Mouse (Mus musculus) embryonic facial prominence, embryonic 12.5 days (tissue): ENCODE measurements around the gene Nsun2. TPM values are rescaled to one million over a fixed set of nuclear protein-coding genes. Genes with fewer than 3 reads are reported as not detected.
"Not testable (repeated sequence)": the region's sequence is repeated elsewhere in the genome, so short reads cannot be mapped to it uniquely, and the experiment has no call there.

Experiments used
- ATAC-seq: fragments of 200-750 bp; cut with Nextera tagmentation; 2 replicates; pipeline ENCODE4 v1.8.0; 2017; ENCODE audit not compliant: insufficient number of reproducible peaks, insufficient read depth, low FRiP score, low TSS enrichment
- H3K27ac ChIP-seq: fragments of 300-500 bp; sonication (generic); 2 replicates; pipeline ENCODE4 v1.5.1; 2016; ENCODE audit warnings: mild to moderate bottlenecking
- H3K27me3 ChIP-seq: fragments of 300-500 bp; sonication (generic); 2 replicates; pipeline ENCODE4 v1.6.1; 2016; ENCODE audit warnings: mild to moderate bottlenecking, moderate library complexity
- H3K36me3 ChIP-seq: fragments of 300-500 bp; sonication (generic); 2 replicates; pipeline ENCODE4 v1.6.1; 2016; ENCODE audit warnings: mild to moderate bottlenecking
- H3K4me1 ChIP-seq: fragments of 300-500 bp; sonication (generic); 2 replicates; pipeline ENCODE4 v1.6.1; 2016
- H3K4me2 ChIP-seq: fragments of 300-500 bp; sonication (generic); replicated peaks from 2 replicates; pipeline ENCODE4 v1.6.1; 2016; ENCODE audit warnings: mild to moderate bottlenecking, moderate library complexity
- H3K4me3 ChIP-seq: fragments of 300-500 bp; sonication (generic); 2 replicates; pipeline ENCODE4 v1.5.1; 2016; ENCODE audit warnings: mild to moderate bottlenecking
- H3K9ac ChIP-seq: fragments of 300-500 bp; sonication (generic); 2 replicates; pipeline ENCODE4 v1.6.1; 2016; ENCODE audit warnings: mild to moderate bottlenecking, moderate library complexity
- H3K9me3 ChIP-seq: fragments of 300-500 bp; sonication (generic); 2 replicates; pipeline ENCODE4 v1.6.1; 2016; ENCODE audit warnings: mild to moderate bottlenecking, moderate library complexity
- WGBS: fragments of 180-500 bp; shearing (Covaris S2); methylation state at CpG from one replicate; pipeline ENCODE4 v1.1.7; 2016; 5-methylcytosine and 5-hydroxymethylcytosine counted together
- polyA plus RNA-seq: library from polyadenylated mRNA; unstranded; fragments of >200 nt; fragmentation: Nextera tagmentation; extraction: Ambion mirVana; gene quantifications from 2 replicates; pipeline ENCODE4 v1.2.1, GENCODE M21; 2016

Gene Nsun2
- polyA plus RNA-seq, 1 experiment from 2014 or later: 124 TPM

DNA sequence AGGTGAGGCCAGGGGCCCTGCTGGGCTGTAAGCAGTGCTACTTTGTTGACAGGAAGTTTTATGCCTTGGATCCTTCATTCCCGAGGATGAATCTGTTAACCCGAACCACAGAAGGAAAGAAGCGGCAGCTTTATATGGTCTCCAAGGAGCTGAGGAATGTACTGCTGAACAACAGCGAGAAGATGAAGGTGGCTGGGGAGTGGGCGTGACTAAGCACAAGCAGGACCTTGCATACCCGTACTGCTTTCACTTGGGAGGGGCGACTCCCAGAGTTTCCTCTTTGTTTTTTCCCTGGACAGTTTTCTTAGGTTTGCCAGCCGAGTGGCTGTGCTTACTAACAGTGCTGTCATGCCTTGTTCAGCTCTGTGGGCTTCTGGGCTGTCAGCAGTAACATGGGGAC is 97.0 kb downstream of the Nsun2 start:
- Histone ChIP-seq H3K9me3 (no peaks in the 10 kb centered on the region), H3K4me1 (no peaks in the 10 kb centered on the region), H3K27ac (no peak overlapping the region), H3K4me2 (no peak overlapping the region), H3K27me3 (no peaks in the 10 kb centered on the region), H3K36me3 (peaks cover 97% of the 10 kb centered on the region), H3K4me3 (no peak overlapping the region), H3K9ac (no peak overlapping the region)
- ATAC-seq: no peak
- WGBS: 84% methylated on average over 8 of the region's 8 CpGs

DNA sequence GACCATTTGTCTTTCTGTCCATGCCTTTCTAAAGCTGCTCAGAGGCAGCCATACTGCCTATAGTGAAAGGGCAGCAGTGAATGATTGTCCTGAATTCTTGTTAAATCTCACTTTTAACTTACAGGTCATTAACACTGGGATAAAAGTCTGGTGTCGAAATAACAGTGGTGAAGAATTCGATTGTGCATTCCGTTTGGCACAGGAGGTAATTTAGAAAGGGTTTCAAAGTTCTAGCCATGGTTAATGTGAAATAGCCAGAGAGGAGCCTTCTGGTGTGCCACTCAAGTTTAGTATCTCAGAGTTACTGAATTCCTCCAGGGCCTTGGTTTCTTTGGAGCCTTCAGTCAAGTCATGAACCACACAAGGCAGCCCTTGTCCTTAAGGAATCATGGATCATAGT is 97.6 kb downstream of the Nsun2 start:
- Histone ChIP-seq H3K4me2 (no peak overlapping the region), H3K4me1 (no peaks in the 10 kb centered on the region), H3K27me3 (no peaks in the 10 kb centered on the region), H3K27ac (no peak overlapping the region), H3K9ac (no peak overlapping the region), H3K9me3 (no peaks in the 10 kb centered on the region), H3K36me3 (peaks cover 97% of the 10 kb centered on the region), H3K4me3 (no peak overlapping the region)
- ATAC-seq: no peak
- 94% methylated on average over 3 of the region's 3 CpGs for WGBS

GRCm38 (mm10) chr13:69631659-69632058 is 98.1 kb downstream of the Nsun2 start:
- no peak overlapping the region for H3K4me2 ChIP-seq
- no peak overlapping the region for H3K27ac ChIP-seq
- 89% methylated on average over 4 of the region's 4 CpGs for WGBS
- ATAC-seq: no peak
- H3K4me3 ChIP-seq: no peak overlapping the region
- no peak overlapping the region for H3K9ac ChIP-seq
- no peaks in the 10 kb centered on the region for H3K27me3 ChIP-seq
- H3K36me3 ChIP-seq: peaks cover 97% of the 10 kb centered on the region
- H3K9me3 ChIP-seq: no peaks in the 10 kb centered on the region
- no peaks in the 10 kb centered on the region for H3K4me1 ChIP-seq

DNA sequence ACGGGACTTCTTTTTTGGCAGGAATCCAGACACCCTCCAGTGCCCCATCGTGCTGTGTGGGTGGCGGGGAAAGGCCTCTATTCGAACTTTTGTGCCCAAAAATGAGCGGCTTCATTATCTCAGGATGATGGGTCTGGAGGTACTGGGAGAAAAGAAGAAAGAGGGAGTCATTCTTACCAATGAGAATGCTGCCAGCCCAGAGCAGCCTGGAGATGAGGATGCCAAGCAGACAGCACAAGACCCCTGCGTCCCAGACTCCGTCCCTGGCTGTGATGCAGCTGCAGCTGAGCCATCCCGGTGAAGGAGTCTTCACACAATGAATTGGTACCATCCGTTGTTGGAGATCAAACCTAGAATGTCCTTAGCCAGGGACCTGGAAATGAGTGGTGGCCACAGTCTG is 100.0 kb downstream of the Nsun2 start:
- no peak for ATAC-seq
- Histone ChIP-seq H3K27ac (no peak overlapping the region), H3K27me3 (no peaks in the 10 kb centered on the region), H3K9ac (no peak overlapping the region), H3K4me1 (no peaks in the 10 kb centered on the region), H3K9me3 (no peaks in the 10 kb centered on the region), H3K4me2 (no peak overlapping the region), H3K36me3 (peaks cover 94% of the 10 kb centered on the region), H3K4me3 (no peak overlapping the region)
- WGBS: 95% methylated on average over 9 of the region's 9 CpGs

GRCm38 (mm10) chr13:69633988-69634387 is 100.4 kb downstream of the Nsun2 start:
- 88% methylated on average over 2 of the region's 2 CpGs for WGBS
- Histone ChIP-seq H3K27me3 (no peaks in the 10 kb centered on the region), H3K27ac (no peak overlapping the region), H3K9ac (no peak overlapping the region), H3K36me3 (peaks cover 90% of the 10 kb centered on the region), H3K4me3 (no peak overlapping the region), H3K4me1 (no peaks in the 10 kb centered on the region), H3K4me2 (no peak overlapping the region), H3K9me3 (no peaks in the 10 kb centered on the region)
- no peak for ATAC-seq

DNA sequence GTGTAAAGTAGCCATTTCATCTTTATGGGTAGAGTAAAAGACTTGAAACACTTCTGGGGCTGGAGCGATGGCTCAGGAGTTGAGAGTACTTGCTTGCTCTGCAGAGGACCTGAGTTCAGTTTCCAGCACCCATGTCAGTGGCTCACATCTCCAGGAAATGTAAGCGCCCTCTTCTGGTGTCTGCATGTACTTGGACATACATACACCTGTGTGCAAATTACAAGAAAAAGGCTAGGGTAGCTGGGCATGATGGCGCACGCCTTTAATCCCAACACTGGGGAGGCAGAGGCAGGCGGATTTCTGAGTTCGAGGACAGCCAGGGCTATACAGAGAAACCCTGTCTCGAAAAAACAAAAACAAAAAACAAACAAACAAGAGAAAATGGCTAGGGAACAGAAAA is 102.3 kb downstream of the Nsun2 start:
- 90% methylated on average over 7 of the region's 7 CpGs for WGBS
- not testable (repeated sequence) for H3K27ac ChIP-seq, H3K4me3 ChIP-seq

DNA sequence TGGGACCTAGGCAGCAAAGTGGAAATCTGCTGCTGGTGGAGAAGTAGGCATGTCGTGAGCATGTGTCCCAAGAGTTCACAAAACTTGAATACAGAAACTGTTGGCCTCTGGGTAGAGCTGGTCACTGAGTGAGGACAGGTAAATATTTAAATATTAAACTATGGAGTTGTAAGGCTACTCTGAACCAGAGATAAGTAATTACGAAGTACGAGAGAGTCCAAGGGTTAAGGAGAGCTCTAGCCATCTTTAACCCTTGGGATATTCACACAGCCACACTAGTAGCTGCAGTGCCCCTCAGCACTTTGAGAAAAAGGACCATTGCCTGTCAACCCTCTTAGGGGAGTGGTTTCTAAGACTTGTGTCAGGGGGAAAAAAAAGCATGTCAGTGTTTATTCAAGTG is 102.8 kb downstream of the Nsun2 start:
- Histone ChIP-seq H3K9ac (no peak overlapping the region), H3K27ac (no peak overlapping the region), H3K4me1 (no peaks in the 10 kb centered on the region), H3K4me3 (no peak overlapping the region), H3K9me3 (no peaks in the 10 kb centered on the region), H3K4me2 (no peak overlapping the region), H3K27me3 (no peaks in the 10 kb centered on the region), H3K36me3 (peaks cover 74% of the 10 kb centered on the region)
- WGBS: 91% methylated on average over 3 of the region's 3 CpGs
- ATAC-seq: no peak

More for the DNA sequence above, 102.3 kb downstream of the Nsun2 start:
- not testable (repeated sequence) for H3K9ac ChIP-seq, H3K27me3 ChIP-seq, H3K4me1 ChIP-seq, H3K4me2 ChIP-seq, H3K9me3 ChIP-seq, ATAC-seq
- H3K36me3 ChIP-seq: peaks cover 80% of the 10 kb centered on the region

DNA sequence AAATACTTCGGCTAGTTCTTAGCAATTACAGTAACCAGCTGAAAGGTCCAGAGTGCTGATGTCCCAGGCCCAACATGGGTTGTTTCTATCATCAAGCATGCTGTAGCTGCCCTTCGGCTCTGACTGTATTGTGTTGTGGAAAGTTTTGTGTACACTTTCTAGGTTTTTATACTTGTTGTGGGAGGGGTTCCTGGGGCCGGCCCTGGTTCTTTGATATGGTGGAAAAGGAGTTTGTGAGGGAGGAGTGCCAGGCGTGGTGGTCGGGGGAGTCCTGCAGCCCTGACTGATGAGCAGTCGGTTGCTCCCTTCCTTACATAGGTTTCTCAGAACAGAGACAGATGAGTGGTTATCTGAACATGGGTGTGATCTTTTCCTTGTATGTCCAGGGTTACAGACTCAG is 103.3 kb downstream of the Nsun2 start:
- Histone ChIP-seq H3K4me1 (no peaks in the 10 kb centered on the region), H3K9ac (no peak overlapping the region), H3K36me3 (peaks cover 70% of the 10 kb centered on the region), H3K4me2 (no peak overlapping the region), H3K9me3 (no peaks in the 10 kb centered on the region), H3K27me3 (no peaks in the 10 kb centered on the region), H3K27ac (no peak overlapping the region), H3K4me3 (no peak overlapping the region)
- WGBS: 87% methylated on average over 6 of the region's 6 CpGs
- ATAC-seq: no peak

- Histone ChIP-seq H3K4me2 (no peak overlapping the region), H3K4me3 (no peak overlapping the region), H3K27ac (no peak overlapping the region), H3K27me3 (no peaks in the 10 kb centered on the region), H3K36me3 (peaks cover 62% of the 10 kb centered on the region), H3K9me3 (no peaks in the 10 kb centered on the region), H3K4me1 (no peaks in the 10 kb centered on the region), H3K9ac (no peak overlapping the region)
- no peak for ATAC-seq
- WGBS: 87% methylated on average over 9 of the region's 9 CpGs
Measured at GRCm38 (mm10) chr13:69637657-69638056, 104.1 kb downstream of the Nsun2 start.

- WGBS: 87% methylated on average over 6 of the region's 6 CpGs
- Histone ChIP-seq H3K4me3 (no peak overlapping the region), H3K36me3 (peaks cover 58% of the 10 kb centered on the region), H3K9me3 (no peaks in the 10 kb centered on the region), H3K4me2 (no peak overlapping the region), H3K9ac (no peak overlapping the region), H3K27me3 (no peaks in the 10 kb centered on the region), H3K27ac (no peak overlapping the region), H3K4me1 (no peaks in the 10 kb centered on the region)
- no peak for ATAC-seq
Measured at GRCm38 (mm10) chr13:69638108-69638626, 104.6 kb downstream of the Nsun2 start.

- no peaks in the 10 kb centered on the region for H3K4me1 ChIP-seq
- H3K36me3 ChIP-seq: peaks cover 47% of the 10 kb centered on the region
- H3K27me3 ChIP-seq: no peaks in the 10 kb centered on the region
- H3K9me3 ChIP-seq: no peaks in the 10 kb centered on the region
- no peak overlapping the region for H3K4me3 ChIP-seq
- H3K9ac ChIP-seq: no peak overlapping the region
- H3K4me2 ChIP-seq: no peak overlapping the region
- H3K27ac ChIP-seq: no peak overlapping the region
- no peak for ATAC-seq
- 89% methylated on average over 5 of the region's 5 CpGs for WGBS
Measured at GRCm38 (mm10) chr13:69639251-69639650, 105.7 kb downstream of the Nsun2 start.

DNA sequence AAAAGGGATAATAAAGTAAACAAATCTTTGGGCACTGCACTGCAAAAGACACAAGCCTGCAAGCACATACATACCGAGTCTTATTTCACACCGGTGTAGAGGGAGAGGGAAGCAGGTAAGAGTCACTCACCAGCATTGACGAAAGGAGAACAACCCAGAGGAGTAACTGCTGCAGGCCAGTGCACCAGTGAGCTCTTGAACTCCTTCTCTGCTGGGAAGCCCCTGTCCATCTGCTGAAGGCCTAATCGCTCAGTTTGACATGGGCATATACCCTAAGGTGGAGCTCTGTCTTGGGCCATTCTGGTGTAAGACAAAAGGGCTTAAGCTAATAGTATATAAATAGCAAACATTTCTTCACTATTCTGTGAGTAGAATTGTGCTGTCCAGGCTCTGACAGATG is 106.6 kb downstream of the Nsun2 start:
- 87% methylated on average over 4 of the region's 4 CpGs for WGBS
- H3K36me3 ChIP-seq: peaks cover 38% of the 10 kb centered on the region

DNA sequence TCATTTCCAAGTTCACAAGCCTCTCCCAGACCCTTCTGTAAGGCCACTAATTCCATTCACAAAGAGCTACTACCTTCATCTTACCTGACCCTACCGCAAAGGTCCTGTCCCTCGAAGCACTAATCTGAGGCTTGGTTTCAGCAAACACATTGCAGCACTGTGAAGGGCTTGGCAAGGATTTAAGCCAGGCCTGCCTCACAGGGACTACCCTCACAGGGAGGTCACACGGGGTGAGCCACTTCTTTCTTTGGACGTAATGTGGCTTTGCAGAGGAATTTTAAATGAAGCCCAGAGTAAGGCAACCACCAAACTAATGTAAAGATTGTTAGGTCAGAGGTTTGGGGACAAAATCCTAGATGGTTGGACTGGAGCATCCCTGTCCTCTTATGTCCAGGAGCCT is 107.0 kb downstream of the Nsun2 start:
- Histone ChIP-seq H3K4me2 (no peak overlapping the region), H3K4me3 (no peak overlapping the region), H3K9me3 (no peaks in the 10 kb centered on the region), H3K27ac (no peak overlapping the region), H3K36me3 (peaks cover 34% of the 10 kb centered on the region), H3K9ac (no peak overlapping the region), H3K4me1 (no peaks in the 10 kb centered on the region), H3K27me3 (no peaks in the 10 kb centered on the region)
- no peak for ATAC-seq
- WGBS: 80% methylated on average over 4 of the region's 4 CpGs

More for the DNA sequence above, 106.6 kb downstream of the Nsun2 start:
- no peak for ATAC-seq
- no peak overlapping the region for H3K9ac ChIP-seq
- H3K4me3 ChIP-seq: no peak overlapping the region
- H3K4me2 ChIP-seq: no peak overlapping the region
- no peaks in the 10 kb centered on the region for H3K9me3 ChIP-seq
- no peak overlapping the region for H3K27ac ChIP-seq
- no peaks in the 10 kb centered on the region for H3K4me1 ChIP-seq
- H3K27me3 ChIP-seq: no peaks in the 10 kb centered on the region
